Mouse (Mus musculus) embryonic fibroblast, embryonic 13.5 days (primary cell): ENCODE results near the gene Telo2.

Source experiments
- CTCF ChIP-seq: IDR thresholded peaks from 2 replicates; pipeline ENCODE4 v1.5.1; 2011; ENCODE audit warnings: mild to moderate bottlenecking, control low read depth, low read length, moderate library complexity, borderline replicate concordance; ENCODE audit not compliant: insufficient read depth
- POLR2A ChIP-seq: IDR thresholded peaks from 2 replicates; pipeline ENCODE4 v1.6.1; 2011; ENCODE audit warnings: low read depth, mild to moderate bottlenecking, control low read depth, low read length, moderate library complexity

DNA sequence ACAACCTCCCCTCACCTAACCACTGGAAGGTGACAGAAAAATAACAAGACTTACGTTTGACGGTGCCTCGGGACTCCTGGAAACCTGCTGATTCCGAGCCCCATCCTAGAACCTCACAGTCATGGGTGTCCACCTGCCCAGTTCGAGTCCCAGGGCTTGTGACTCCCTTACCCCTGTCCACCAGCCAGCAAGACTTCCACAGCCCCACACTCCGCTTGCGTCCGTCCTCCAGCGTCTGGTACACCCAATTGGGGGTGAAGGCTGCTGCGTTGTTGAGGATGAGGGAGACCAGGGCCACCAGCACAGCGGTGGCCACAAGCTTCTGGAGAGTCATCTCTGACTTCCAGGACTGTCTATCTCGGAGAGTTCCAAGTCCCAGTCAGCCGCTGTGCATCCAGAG lies 35.6 kb downstream of the Telo2 start:
- TF ChIP-seq CTCF, result no peak
- TF ChIP-seq POLR2A, result no peak
